Mouse (Mus musculus) E14TG2a.4 (cell line): ENCODE data around the gene Btbd10.

Experiments used
- CTCF ChIP-seq: conservative IDR thresholded peaks from 2 replicates; pipeline ENCODE4 v1.5.1; 2014; ENCODE audit warnings: low read length
- NANOG ChIP-seq: IDR thresholded peaks from 2 replicates; pipeline ENCODE4 v1.6.1; 2014; ENCODE audit warnings: borderline replicate concordance, low read length, mixed read lengths
- POU5F1 ChIP-seq: IDR thresholded peaks from 2 replicates; pipeline ENCODE4 v1.6.1; 2014; ENCODE audit warnings: low read length, borderline replicate concordance

GRCm38 (mm10) chr7:113416536-113416935, 47.3 kb upstream of the Btbd10 start:
- TF ChIP-seq CTCF (no peak), POU5F1 (no peak), NANOG (no peak)
